Mouse (Mus musculus) liver, adult 2 months (tissue): ENCODE results near the gene Lama1. TPM values are rescaled to one million over a fixed set of nuclear protein-coding genes. Genes with fewer than 3 reads are reported as not detected.
A peak's percentile ranks its signal among the peaks of the same experiment; 100 is the strongest.
"Not testable (repeated sequence)": the region's sequence is repeated elsewhere in the genome, so short reads cannot be mapped to it uniquely, and the experiment has no call there.

Source experiments
- DNase-seq: peaks from one replicate; pipeline ENCODE4 v3.0.0-alpha.2; 2011; ENCODE audit warnings: low read depth, low spot score; ENCODE audit errors: extremely low read depth
- H3K27ac ChIP-seq: fragments of 200-500 bp; replicated peaks from 2 replicates; pipeline ENCODE4 v1.5.1; 2012; ENCODE audit warnings: low read depth, mild to moderate bottlenecking, control low read depth, inconsistent platforms, low read length; ENCODE audit not compliant: insufficient read depth
- H3K27me3 ChIP-seq: fragments of 200-500 bp; 2 replicates; pipeline ENCODE4 v1.6.1; 2012; ENCODE audit warnings: mild to moderate bottlenecking, moderate library complexity, low read length, inconsistent platforms; ENCODE audit not compliant: control insufficient read depth, insufficient read depth
- H3K36me3 ChIP-seq: fragments of 200-500 bp; 2 replicates; pipeline ENCODE4 v1.6.1; 2012; ENCODE audit warnings: low read length, inconsistent platforms; ENCODE audit not compliant: control insufficient read depth, insufficient read depth
- H3K4me1 ChIP-seq: fragments of 200-500 bp; 2 replicates; pipeline ENCODE4 v1.6.1; 2011; ENCODE audit warnings: low read length; ENCODE audit not compliant: control insufficient read depth, insufficient read depth
- H3K4me3 ChIP-seq: fragments of 200-500 bp; 2 replicates; pipeline ENCODE4 v1.5.1; 2011; ENCODE audit warnings: low read depth, mild to moderate bottlenecking, control low read depth, low read length, moderate library complexity; ENCODE audit not compliant: insufficient read depth
- H3K79me2 ChIP-seq: fragments of 200-500 bp; 2 replicates; pipeline ENCODE4 v1.6.1; 2012; ENCODE audit warnings: inconsistent platforms, mild to moderate bottlenecking, low read length, moderate library complexity; ENCODE audit not compliant: control insufficient read depth, insufficient read depth
- H3K9ac ChIP-seq: fragments of 200-500 bp; 2 replicates; pipeline ENCODE4 v1.6.1; 2012; ENCODE audit warnings: low read depth, mild to moderate bottlenecking, control low read depth, inconsistent platforms, low read length
- CTCF ChIP-seq: fragments of 200-500 bp; IDR thresholded peaks from 2 replicates; pipeline ENCODE4 v1.5.1; 2011; ENCODE audit warnings: low read depth, low read length, control low read depth
- POLR2A ChIP-seq: fragments of 200-500 bp; IDR thresholded peaks from 2 replicates; pipeline ENCODE4 v1.6.1; 2011; ENCODE audit warnings: low read length, control low read depth; ENCODE audit not compliant: insufficient read depth; ENCODE audit errors: extremely low read depth
- WGBS: fragments of 180-500 bp; shearing (Covaris S2); methylation state at CpG from one replicate; pipeline ENCODE4 v1.1.7; 2018; 5-methylcytosine and 5-hydroxymethylcytosine counted together
- polyA plus RNA-seq: library from polyadenylated mRNA; depleted of rRNA; stranded (reverse); fragments of >200 nt; gene quantifications from 2 replicates; pipeline ENCODE4 v1.2.3, GENCODE M21; 2012
- total RNA-seq: library from RNA; depleted of rRNA; stranded (reverse); fragments of >200 nt; gene quantifications from 2 replicates; pipeline ENCODE4 v1.2.3, GENCODE M21; 2014

The Lama1 gene
- total and polyA plus RNA-seq, 2 experiments, result 2.8 to 5.6 TPM

DNA sequence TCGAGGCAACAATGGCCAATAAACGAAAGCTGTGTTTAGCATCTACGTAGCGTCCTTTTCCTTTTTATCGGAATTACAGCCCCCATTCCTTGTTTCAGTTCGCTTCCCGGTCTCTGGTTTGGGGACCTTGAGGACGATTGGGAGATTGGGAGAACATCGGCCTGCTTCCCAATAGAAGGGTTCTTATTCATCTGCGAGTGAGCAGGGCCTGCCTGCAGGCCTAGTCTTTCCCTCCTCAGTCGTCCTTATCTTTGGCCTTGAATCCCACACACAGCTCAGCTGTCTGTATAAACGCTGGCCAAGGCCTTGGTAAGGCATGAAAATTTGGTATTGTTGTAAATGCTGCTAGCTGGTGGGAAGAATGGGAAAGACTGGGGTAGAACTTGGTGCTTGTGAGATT, 36.5 kb downstream of the Lama1 start:
- DNase-seq, result no peak
- H3K4me1 ChIP-seq, result no peaks in the 10 kb centered on the region
- H3K27ac ChIP-seq, result peak overlapping the region; percentile 4; the same call in 1 of the 2 replicates
- no peak for TF ChIP-seq CTCF
- no peak overlapping the region for H3K9ac ChIP-seq
- no peaks in the 10 kb centered on the region for H3K36me3 ChIP-seq
- 65% methylated on average over 12 of the region's 12 CpGs for WGBS
- no peaks in the 10 kb centered on the region for H3K27me3 ChIP-seq
- no peak overlapping the region for H3K4me3 ChIP-seq
- no peaks in the 10 kb centered on the region for H3K79me2 ChIP-seq

DNA sequence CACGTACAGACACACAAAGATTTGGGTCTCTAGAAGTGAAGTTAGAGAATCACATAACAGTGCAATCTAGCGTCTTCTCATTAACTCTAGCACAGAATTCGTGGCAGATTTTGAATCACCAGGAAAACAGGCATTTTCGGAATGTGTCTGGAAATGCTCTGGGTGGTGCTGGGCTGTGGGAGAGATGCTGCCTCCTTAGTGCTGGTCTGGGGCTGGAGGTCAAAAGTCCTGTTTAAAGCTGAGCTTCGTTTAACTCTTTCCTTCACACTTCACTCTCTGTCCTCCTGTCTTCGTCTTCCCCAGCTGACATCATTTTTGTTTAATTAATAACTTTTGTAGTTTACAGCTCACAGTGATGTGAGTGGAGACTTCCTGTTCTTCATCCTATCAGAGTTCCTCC, 38.7 kb downstream of the Lama1 start:
- 53% methylated on average over 6 of the region's 6 CpGs for WGBS

GRCm38 (mm10) chr17:67741229-67741628, 44.2 kb downstream of the Lama1 start:
- H3K27me3 ChIP-seq, H3K4me1 ChIP-seq, H3K27ac ChIP-seq, H3K9ac ChIP-seq, DNase-seq, H3K36me3 ChIP-seq, H3K79me2 ChIP-seq, H3K4me3 ChIP-seq: not testable (repeated sequence)

More for the DNA sequence above, 38.7 kb downstream of the Lama1 start:
- Histone ChIP-seq H3K4me3 (no peak overlapping the region), H3K27me3 (no peaks in the 10 kb centered on the region), H3K27ac (no peak overlapping the region), H3K79me2 (no peaks in the 10 kb centered on the region), H3K36me3 (no peaks in the 10 kb centered on the region), H3K4me1 (no peaks in the 10 kb centered on the region), H3K9ac (no peak overlapping the region)
- TF ChIP-seq CTCF (no peak), POLR2A (no peak)
- no peak for DNase-seq

DNA sequence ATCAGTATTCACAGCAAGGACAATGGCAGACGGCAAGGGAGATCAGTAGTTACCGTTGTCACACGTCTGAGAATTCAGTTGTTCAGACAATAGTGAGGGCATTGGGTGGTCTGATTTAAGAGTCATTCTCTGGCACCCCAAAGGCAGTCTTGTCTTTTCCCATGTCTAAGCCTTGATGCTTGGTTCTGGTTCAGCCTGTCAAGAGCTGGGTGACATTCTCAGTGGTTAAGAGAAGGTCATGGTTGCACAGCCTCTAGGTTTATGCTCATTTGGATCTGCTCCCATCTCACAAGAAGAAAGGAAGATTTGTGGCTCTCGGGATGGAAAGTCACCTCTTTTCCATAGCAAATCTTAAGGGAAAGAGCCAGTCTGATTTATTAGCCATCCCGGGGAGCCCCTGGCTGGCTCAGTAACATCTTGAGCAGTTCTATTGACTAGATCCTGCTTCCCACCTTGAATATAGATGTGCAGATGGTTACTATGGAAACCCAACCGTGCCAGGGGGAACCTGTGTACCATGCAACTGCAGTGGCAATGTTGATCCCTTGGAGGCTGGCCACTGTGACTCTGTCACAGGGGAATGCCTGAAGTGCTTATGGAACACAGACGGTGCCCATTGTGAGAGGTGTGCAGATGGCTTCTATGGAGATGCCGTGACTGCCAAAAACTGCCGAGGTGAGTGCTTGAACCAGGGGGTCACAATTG, 67.3 kb downstream of the Lama1 start:
- no peaks in the 10 kb centered on the region for H3K79me2 ChIP-seq
- no peaks in the 10 kb centered on the region for H3K27me3 ChIP-seq
- H3K27ac ChIP-seq, result no peak overlapping the region
- WGBS, result 89% methylated on average over 9 of the region's 9 CpGs
- no peak overlapping the region for H3K4me3 ChIP-seq
- no peaks in the 10 kb centered on the region for H3K4me1 ChIP-seq
- no peak overlapping the region for H3K9ac ChIP-seq
- no peaks in the 10 kb centered on the region for H3K36me3 ChIP-seq
- TF ChIP-seq CTCF, result no peak
- no peak for TF ChIP-seq POLR2A
- DNase-seq, result no peak

DNA sequence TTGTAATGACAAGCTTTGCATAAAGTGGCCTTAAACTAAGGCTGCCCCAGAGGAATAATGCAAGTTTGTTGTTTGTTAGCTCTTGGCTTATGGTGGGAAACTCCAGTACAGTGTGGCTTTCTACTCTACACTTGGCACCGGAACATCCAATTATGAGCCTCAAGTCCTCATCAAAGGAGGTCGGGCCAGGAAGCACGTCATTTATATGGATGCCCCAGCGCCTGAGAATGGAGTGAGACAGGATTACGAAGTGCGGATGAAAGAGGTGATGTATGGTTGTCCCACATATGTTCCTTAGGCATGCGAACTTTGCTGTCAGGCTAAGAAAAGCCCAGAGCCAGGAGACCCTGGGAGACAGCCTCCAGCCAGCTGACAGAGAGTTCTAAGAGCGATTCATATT, 76.5 kb downstream of the Lama1 start:
- H3K36me3 ChIP-seq, result no peaks in the 10 kb centered on the region
- TF ChIP-seq CTCF (no peak), POLR2A (no peak)
- 88% methylated on average over 8 of the region's 8 CpGs for WGBS
- no peak for DNase-seq
- no peaks in the 10 kb centered on the region for H3K27me3 ChIP-seq
- no peak overlapping the region for H3K27ac ChIP-seq
- no peak overlapping the region for H3K4me3 ChIP-seq
- H3K79me2 ChIP-seq, result no peaks in the 10 kb centered on the region
- H3K4me1 ChIP-seq, result no peaks in the 10 kb centered on the region
- no peak overlapping the region for H3K9ac ChIP-seq

- no peaks in the 10 kb centered on the region for H3K4me1 ChIP-seq
- H3K27me3 ChIP-seq, result no peaks in the 10 kb centered on the region
- no peaks in the 10 kb centered on the region for H3K36me3 ChIP-seq
- no peak for DNase-seq
- TF ChIP-seq CTCF, result peak; percentile 25; the same call in 1 of the 2 replicates
- no peak for TF ChIP-seq POLR2A
- no peak overlapping the region for H3K27ac ChIP-seq
- H3K9ac ChIP-seq, result no peak overlapping the region
- 62% methylated on average over 9 of the region's 9 CpGs for WGBS
- H3K4me3 ChIP-seq, result no peak overlapping the region
- no peaks in the 10 kb centered on the region for H3K79me2 ChIP-seq
Observed at GRCm38 (mm10) chr17:67776764-67777163, 79.7 kb downstream of the Lama1 start.
